Mouse (Mus musculus): ENCODE data around the gene Npdc1.

GRCm38 (mm10) chr2:25398065-25398464 is 1.1 kb upstream of the Npdc1 start:
- no peak for TF ChIP-seq CTCF (IDR thresholded peaks at IDR 0.05; ENCODE audit: low read depth, low read length)
- no peak for TF ChIP-seq POLR2A (IDR thresholded peaks at IDR 0.05; ENCODE audit: borderline replicate concordance, low read depth, low read length)
